Mouse (Mus musculus): ENCODE data around the gene Exosc9.
"Not testable (repeated sequence)": the region's sequence is repeated elsewhere in the genome, so short reads cannot be mapped to it uniquely, and the experiment has no call there.

Exosc9 gene

GRCm38 (mm10) chr3:36551851-36552384 lies 488 bp upstream of the Exosc9 start:
- no peak for DNase-seq (ENCODE audit: low spot score in 2 of 2)

GRCm38 (mm10) chr3:36557601-36558000 lies 5.2 kb downstream of the Exosc9 start:
- no peak for DNase-seq (ENCODE audit: low spot score in 2 of 2)

- DNase-seq (ENCODE audit: low spot score in 2 of 2) = no peak
Measured at GRCm38 (mm10) chr3:36559606-36560005, 7.2 kb downstream of the Exosc9 start.

GRCm38 (mm10) chr3:36563666-36564065 lies 11.3 kb downstream of the Exosc9 start:
- DNase-seq (ENCODE audit: low spot score in 2 of 2) = no peak

GRCm38 (mm10) chr3:36569836-36570235 lies 17.4 kb downstream of the Exosc9 start:
- DNase-seq (ENCODE audit: low spot score in 2 of 2) = no peak

- DNase-seq (ENCODE audit: low spot score in 2 of 2) = peak in 1 of 2 experiments; percentile 50
Measured at GRCm38 (mm10) chr3:36571361-36571826, 19.0 kb downstream of the Exosc9 start.

- DNase-seq (ENCODE audit: low spot score in 2 of 2) = peak; percentile 98
Measured at GRCm38 (mm10) chr3:36571827-36572378, 19.5 kb downstream of the Exosc9 start, which contains the start of gene Ccna2. Gene Ccna2, minus strand, starts transcription at chr3:36572150.

- no peak for DNase-seq (ENCODE audit: low spot score in 2 of 2)
Measured at GRCm38 (mm10) chr3:36598811-36599210, 46.4 kb downstream of the Exosc9 start.

- not testable (repeated sequence) for DNase-seq (ENCODE audit: low spot score in 2 of 2)
Measured at GRCm38 (mm10) chr3:36599773-36600172, 47.4 kb downstream of the Exosc9 start.

- DNase-seq (ENCODE audit: low spot score in 2 of 2) = no peak
Measured at GRCm38 (mm10) chr3:36605894-36606783, 53.7 kb downstream of the Exosc9 start.

GRCm38 (mm10) chr3:36612687-36613086 lies 60.3 kb downstream of the Exosc9 start:
- DNase-seq (ENCODE audit: low spot score in 2 of 2) = peak in 1 of 2 experiments; percentile 8

GRCm38 (mm10) chr3:36613202-36613907 lies 60.9 kb downstream of the Exosc9 start, which contains the start of gene Bbs7:
Gene Bbs7, minus strand, starts transcription at chr3:36613477.
- peak; percentile 94 to 96 for DNase-seq (ENCODE audit: low spot score in 2 of 2)

GRCm38 (mm10) chr3:36613908-36614255 lies 61.5 kb downstream of the Exosc9 start:
- peak in 1 of 2 experiments; percentile 12 for DNase-seq (ENCODE audit: low spot score in 2 of 2)

All from frontal cortex, postnatal 10 days (tissue).